Mouse (Mus musculus): ENCODE results near the gene Apba2.

The Apba2 gene

GRCm38 (mm10) chr7:64792031-64792430 is 290.5 kb downstream of the Apba2 start:
- DNase-seq (ENCODE audit: low read depth in 1 of 2, low spot score in 2 of 2), result no peak

DNA sequence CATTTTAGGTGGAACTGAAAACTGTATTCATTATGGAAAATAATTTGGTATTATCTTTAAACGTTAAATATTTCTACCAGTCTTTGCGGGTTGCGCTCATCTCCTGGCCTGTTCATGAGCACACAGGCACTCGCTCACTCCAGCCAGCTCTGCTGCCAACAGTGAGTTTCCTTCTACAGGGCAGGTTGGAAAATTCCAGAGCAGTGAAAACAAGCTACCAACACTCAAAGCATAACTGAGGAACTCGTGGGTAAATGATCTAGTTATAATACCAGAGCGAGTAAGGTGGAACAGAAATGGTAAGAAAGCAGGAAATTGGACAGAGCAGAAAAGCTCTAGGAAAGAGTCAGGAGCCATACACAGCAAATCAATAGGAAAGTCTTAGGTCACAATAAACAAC is 294.0 kb downstream of the Apba2 start:
- no peak for DNase-seq (ENCODE audit: low read depth in 1 of 2, low spot score in 2 of 2)

Data from monocyte, adult 2 months (primary cell).